Mouse (Mus musculus) WW6 (cell line): ENCODE data around the gene Adcy9.
"Not testable (repeated sequence)": the region's sequence is repeated elsewhere in the genome, so short reads cannot be mapped to it uniquely, and the experiment has no call there.

Experiments
- DNase-seq: peaks from one replicate; pipeline ENCODE4 v3.0.0-alpha.2; 2013; ENCODE audit warnings: low read depth, low spot score

Gene Adcy9

GRCm38 (mm10) chr16:4382406-4382805, 37.9 kb downstream of the Adcy9 start:
- DNase-seq: no peak

- no peak for DNase-seq
These were observed 38.8 kb downstream of the Adcy9 start for GRCm38 (mm10) chr16:4381487-4381886.

DNA sequence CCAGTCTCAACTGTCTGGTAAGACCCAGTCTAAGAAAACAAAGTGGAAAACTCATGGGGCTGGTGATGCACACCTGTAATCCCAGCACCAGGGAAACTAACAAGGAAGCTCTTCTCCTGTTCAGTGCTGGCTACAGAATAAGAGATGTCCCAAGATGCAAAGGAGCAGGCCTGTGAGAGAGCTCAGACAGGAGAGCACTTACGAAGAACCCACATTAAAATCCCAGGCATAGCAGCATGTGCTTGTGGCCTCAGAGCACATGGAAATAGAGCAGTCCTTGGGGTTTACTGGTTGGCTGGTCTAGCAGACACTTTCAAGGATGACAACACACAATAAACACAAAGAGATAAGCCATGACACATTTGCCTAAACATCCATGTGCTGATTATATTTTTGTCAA, 41.5 kb downstream of the Adcy9 start:
- no peak for DNase-seq

GRCm38 (mm10) chr16:4377556-4377955, 42.7 kb downstream of the Adcy9 start:
- DNase-seq: no peak

DNA sequence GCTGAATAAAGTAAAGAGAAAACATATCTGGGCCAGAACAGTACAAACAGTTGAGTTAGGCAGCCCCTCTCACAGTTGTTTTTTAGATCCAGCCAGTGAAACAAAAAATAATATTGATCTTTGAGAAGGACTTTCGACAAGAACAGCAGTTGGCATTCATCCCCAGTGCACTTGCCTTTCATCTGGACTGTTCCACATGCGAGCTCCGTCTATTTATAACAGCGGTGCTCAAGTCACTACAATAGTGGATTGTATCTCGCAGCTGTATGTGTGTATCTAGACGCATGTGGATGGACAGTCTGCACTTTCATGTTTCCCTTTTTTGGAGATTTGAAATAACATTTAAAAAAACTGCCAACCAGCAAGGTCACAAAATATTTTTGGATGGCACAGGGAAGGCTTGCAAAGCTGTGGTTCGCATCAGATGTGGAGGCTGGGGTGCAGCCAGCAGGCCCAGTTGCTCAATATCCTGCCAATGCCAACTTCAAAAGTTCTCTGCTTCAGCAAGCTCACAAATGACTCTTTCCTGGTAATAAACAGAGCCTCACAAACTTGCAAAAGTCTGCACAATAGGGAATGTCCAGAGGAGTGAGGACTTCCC, 45.4 kb downstream of the Adcy9 start:
- DNase-seq: no peak

DNA sequence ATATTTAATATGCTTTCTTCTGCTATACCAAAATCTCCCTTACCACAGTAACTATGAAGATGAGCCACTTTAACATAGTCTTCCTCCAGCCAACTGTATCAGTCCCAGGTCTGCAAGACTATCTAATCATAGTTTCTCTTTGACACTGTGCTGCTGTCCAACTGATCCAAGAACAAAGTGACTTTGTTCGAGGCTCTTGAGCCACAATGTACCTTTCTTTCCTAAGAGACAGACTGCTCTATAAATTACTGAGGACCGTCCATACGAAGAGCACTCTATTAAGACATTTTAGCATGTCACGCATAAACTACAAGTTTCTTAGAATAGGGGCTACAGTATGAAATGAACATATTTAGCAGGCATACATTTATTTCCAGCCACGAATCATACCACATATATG, 46.0 kb downstream of the Adcy9 start:
- DNase-seq: no peak

GRCm38 (mm10) chr16:4371039-4371438, 49.3 kb downstream of the Adcy9 start:
- no peak for DNase-seq

- DNase-seq: no peak
These were observed 50.2 kb downstream of the Adcy9 start for GRCm38 (mm10) chr16:4370141-4370541.

DNA sequence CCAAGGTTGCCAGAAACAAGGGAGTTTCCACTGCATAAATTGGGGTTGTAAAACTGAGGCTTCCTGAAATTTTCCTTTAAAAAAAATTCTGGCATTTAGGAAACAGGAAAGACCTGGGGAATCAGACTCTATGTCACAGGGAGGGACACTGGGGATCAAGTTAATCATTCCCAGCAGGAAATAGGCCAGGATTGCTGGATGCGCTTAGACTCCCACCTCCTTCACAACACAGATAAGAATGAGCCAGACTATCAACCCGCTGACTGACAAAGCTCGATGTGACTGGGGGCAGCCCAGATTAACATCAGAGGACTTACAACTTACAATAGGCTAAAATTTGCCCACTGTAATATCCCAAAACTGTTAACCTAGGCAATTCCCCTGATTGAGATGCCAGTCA, 52.4 kb downstream of the Adcy9 start:
- DNase-seq: no peak

GRCm38 (mm10) chr16:4367291-4367690, 53.0 kb downstream of the Adcy9 start:
- DNase-seq: no peak

GRCm38 (mm10) chr16:4366671-4367070, 53.6 kb downstream of the Adcy9 start:
- DNase-seq: no peak

GRCm38 (mm10) chr16:4363341-4364116, 56.8 kb downstream of the Adcy9 start:
- DNase-seq: no peak

- no peak for DNase-seq
These were observed 64.8 kb downstream of the Adcy9 start for GRCm38 (mm10) chr16:4355260-4356043.

DNA sequence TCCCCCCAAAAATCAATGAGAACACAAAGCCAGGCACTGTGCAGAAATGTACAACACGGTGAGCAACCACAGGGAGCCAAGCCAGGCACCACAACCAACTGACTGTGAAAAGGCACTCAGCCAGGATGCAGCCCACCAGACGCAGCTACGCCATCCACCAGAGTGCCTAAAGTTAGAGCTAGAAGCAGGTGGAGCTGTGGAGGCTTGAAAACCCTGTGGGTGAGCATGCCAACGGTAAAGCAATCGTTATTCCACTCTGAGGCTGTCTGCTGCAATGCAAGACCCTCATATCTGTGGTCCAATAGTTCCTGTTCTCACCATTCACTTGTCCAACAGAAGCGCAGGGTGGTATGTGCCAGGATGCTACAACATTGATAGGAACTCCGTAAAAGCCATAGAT, 77.7 kb downstream of the Adcy9 start:
- no peak for DNase-seq

- DNase-seq: no peak
These were observed 78.8 kb downstream of the Adcy9 start for GRCm38 (mm10) chr16:4341316-4342062.

DNA sequence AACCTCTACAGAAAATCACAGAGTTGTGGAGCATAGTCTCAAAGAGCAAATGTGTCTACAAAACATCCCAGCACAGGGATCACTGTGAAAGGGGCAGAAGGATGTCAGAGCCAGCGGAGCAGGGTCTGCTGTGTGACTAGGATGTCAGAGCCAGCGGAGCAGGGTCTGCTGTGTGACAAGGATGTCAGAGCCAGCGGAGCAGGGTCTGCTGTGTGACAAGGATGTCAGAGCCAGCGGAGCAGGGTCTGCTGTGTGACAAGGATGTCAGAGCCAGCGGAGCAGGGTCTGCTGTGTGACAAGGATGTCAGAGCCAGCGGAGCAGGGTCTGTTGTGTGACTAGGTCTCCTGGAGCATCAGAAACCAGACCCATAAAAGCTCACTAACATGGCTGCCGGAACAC, 81.1 kb downstream of the Adcy9 start:
- not testable (repeated sequence) for DNase-seq

DNA sequence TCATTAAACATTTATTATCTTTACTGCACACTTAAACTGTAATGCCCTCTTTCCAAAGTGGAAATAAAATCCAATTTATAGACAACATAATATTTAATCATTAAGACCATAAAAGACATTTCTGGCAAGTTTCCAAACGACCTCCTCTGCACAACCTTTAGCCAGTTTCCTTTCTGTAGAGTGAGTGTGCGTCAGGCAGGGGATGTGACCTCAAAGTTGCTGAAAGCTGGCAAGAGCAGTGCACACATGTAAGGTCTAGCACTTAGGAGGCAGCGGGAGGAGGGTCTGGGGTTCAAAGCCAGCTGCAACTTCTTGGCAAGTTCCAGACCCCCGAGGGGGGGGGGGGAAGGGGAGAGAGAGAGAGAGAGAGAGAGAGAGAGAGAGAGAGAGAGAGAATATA, 83.0 kb downstream of the Adcy9 start:
- DNase-seq: no peak

DNA sequence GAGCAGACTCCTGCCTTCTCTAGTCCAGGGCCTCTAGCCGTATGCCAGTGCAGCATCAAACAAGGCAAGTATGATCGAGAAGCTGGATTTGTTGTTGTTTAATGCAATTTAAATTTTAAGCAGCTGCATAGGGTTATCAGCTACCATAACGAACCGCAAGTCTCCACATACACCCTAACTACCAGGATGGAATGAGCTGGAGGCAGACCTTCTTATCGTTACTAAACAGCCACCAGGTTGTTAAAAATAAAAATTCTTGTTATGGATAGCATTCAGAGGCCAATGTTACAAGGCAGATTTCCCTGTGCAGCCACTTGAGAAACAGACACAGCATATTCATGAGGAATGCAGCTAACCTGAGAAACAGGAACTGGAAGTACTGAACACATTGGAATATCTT, 86.5 kb downstream of the Adcy9 start:
- DNase-seq: no peak

DNA sequence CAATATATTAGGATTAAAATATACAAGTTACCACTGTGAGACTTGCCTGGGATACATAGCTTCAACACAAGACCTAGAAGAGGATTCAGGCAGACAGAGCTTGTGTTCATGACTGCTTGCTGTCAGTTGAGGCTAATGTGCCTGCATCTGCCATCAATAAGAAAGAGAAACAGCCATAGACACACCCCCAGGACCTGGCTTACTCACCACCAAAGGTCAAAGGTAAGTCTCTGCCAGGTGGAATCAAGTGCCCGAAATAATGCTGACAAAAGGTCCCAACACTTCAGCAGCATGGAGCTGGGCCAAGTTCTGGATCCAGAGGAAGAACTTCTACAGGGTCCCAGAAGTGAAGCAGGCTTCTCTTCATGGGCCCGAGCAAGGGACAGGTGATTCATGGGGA, 86.9 kb downstream of the Adcy9 start:
- DNase-seq: no peak

GRCm38 (mm10) chr16:4327081-4327480, 93.2 kb downstream of the Adcy9 start:
- no peak for DNase-seq

- DNase-seq: no peak
These were observed 94.5 kb downstream of the Adcy9 start for GRCm38 (mm10) chr16:4325801-4326200.

GRCm38 (mm10) chr16:4324967-4325366, 95.3 kb downstream of the Adcy9 start:
- DNase-seq: no peak
